Mouse (Mus musculus): Measurements from ENCODE around the gene Arntl.
"Not testable (repeated sequence)": the region's sequence is repeated elsewhere in the genome, so short reads cannot be mapped to it uniquely, and the experiment has no call there.

Arntl gene

GRCm38 (mm10) chr7:113249134-113249825, 42.0 kb downstream of the Arntl start:
- in situ Hi-C loops (cut with MboI; ENCODE audit: low sequenced_read_pairs): no loop called here

GRCm38 (mm10) chr7:113250433-113250991, 43.2 kb downstream of the Arntl start:
- in situ Hi-C loops (cut with MboI; ENCODE audit: low sequenced_read_pairs): loop anchor here (5.0 kb wide), 1 partner anchor 98 kb away; no protein-coding TSS in a partner anchor

- in situ Hi-C loops (cut with MboI; ENCODE audit: low sequenced_read_pairs): loop anchor here (5.0 kb wide), 1 partner anchor 99 kb away; no protein-coding TSS in a partner anchor
Observed at GRCm38 (mm10) chr7:113251001-113251400, 43.7 kb downstream of the Arntl start.

GRCm38 (mm10) chr7:113251554-113251953, 44.3 kb downstream of the Arntl start:
- in situ Hi-C loops (cut with MboI; ENCODE audit: low sequenced_read_pairs): loop anchor here (5.0 kb wide), 1 partner anchor 99 kb away; no protein-coding TSS in a partner anchor

- in situ Hi-C loops (cut with MboI; ENCODE audit: low sequenced_read_pairs): loop anchor here (5.0 kb wide), 1 partner anchor 102 kb away; no protein-coding TSS in a partner anchor
Observed at GRCm38 (mm10) chr7:113253777-113254405, 46.6 kb downstream of the Arntl start.

GRCm38 (mm10) chr7:113256046-113256445, 48.8 kb downstream of the Arntl start:
- in situ Hi-C loops (cut with MboI; ENCODE audit: low sequenced_read_pairs): no loop called here

GRCm38 (mm10) chr7:113258430-113258829, 51.2 kb downstream of the Arntl start:
- in situ Hi-C loops (cut with MboI; ENCODE audit: low sequenced_read_pairs): no loop called here

GRCm38 (mm10) chr7:113260321-113261167, 53.3 kb downstream of the Arntl start:
- in situ Hi-C loops (cut with MboI; ENCODE audit: low sequenced_read_pairs): no loop called here

- in situ Hi-C loops (cut with MboI; ENCODE audit: low sequenced_read_pairs): no loop called here
Observed at GRCm38 (mm10) chr7:113261690-113262089, 54.4 kb downstream of the Arntl start.

GRCm38 (mm10) chr7:113262510-113263467, 55.5 kb downstream of the Arntl start:
- in situ Hi-C loops (cut with MboI; ENCODE audit: low sequenced_read_pairs): not testable (repeated sequence)

GRCm38 (mm10) chr7:113263990-113264389, 56.7 kb downstream of the Arntl start:
- in situ Hi-C loops (cut with MboI; ENCODE audit: low sequenced_read_pairs): no loop called here

- in situ Hi-C loops (cut with MboI; ENCODE audit: low sequenced_read_pairs): no loop called here
Observed at GRCm38 (mm10) chr7:113268287-113268686, 61.0 kb downstream of the Arntl start.

- in situ Hi-C loops (cut with MboI; ENCODE audit: low sequenced_read_pairs): no loop called here
Observed at GRCm38 (mm10) chr7:113269081-113269480, 61.8 kb downstream of the Arntl start.

- in situ Hi-C loops (cut with MboI; ENCODE audit: low sequenced_read_pairs): no loop called here
Observed at GRCm38 (mm10) chr7:113269921-113270320, 62.7 kb downstream of the Arntl start.

- in situ Hi-C loops (cut with MboI; ENCODE audit: low sequenced_read_pairs): no loop called here
Observed at GRCm38 (mm10) chr7:113270551-113270950, 63.3 kb downstream of the Arntl start.

GRCm38 (mm10) chr7:113270991-113271390, 63.7 kb downstream of the Arntl start:
- in situ Hi-C loops (cut with MboI; ENCODE audit: low sequenced_read_pairs): no loop called here

GRCm38 (mm10) chr7:113272338-113272997, 65.2 kb downstream of the Arntl start:
- in situ Hi-C loops (cut with MboI; ENCODE audit: low sequenced_read_pairs): no loop called here

GRCm38 (mm10) chr7:113277245-113277644, 70.0 kb downstream of the Arntl start:
- in situ Hi-C loops (cut with MboI; ENCODE audit: low sequenced_read_pairs): no loop called here

- in situ Hi-C loops (cut with MboI; ENCODE audit: low sequenced_read_pairs): no loop called here
Observed at GRCm38 (mm10) chr7:113278493-113278892, 71.2 kb downstream of the Arntl start.

All from CH12F3 (cell line).